Mouse (Mus musculus) bone marrow, adult 2 months (tissue): ENCODE results near the gene Als2.

Source experiments
- CTCF ChIP-seq: fragments of 200-500 bp; IDR thresholded peaks from 2 replicates; pipeline ENCODE4 v1.5.1; 2011; ENCODE audit warnings: low read length, control low read depth; ENCODE audit not compliant: control insufficient read depth, insufficient read depth
- POLR2A ChIP-seq: fragments of 200-500 bp; IDR thresholded peaks from 2 replicates; pipeline ENCODE4 v1.6.1; 2011; ENCODE audit warnings: low read depth, mild to moderate bottlenecking, control low read depth, low read length, borderline replicate concordance; ENCODE audit not compliant: control insufficient read depth

DNA sequence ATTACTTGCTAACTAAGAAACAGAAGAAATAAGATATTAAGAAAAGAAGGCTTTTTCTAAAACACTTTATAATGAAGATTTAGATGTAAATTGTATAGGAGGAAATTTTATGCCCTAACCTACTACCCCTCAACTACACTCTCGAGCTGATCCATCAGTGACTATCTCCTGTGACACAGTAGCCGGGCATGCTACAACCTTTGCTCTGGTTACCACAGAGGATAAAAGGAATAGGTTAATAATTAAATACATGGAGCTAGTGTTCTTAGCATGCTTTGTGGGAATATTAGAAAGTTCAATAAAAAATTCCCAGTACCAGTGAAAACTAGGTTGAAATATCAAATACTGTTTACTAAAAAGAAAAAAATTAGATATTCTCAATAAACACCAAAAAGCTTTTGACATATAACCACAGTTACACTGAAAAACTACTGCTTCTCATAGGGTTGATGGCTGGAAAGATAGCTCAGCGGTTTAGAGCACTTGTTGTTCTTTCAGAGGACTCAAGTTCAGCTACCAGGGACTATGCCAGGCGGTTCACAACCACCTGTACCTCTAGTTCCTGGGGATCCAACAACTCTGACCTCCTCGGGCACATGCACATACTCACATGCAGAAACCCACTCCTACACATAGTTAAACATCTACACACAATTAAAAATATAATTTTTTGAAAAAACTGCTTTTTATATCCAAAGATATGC, 24.8 kb downstream of the Als2 start:
- no peak for TF ChIP-seq CTCF
- TF ChIP-seq POLR2A = no peak
